Mouse (Mus musculus) hematopoietic multipotent progenitor cell, adult 10-12 weeks (in vitro differentiated cells): ENCODE data around the gene Nr2e1. TPM values are rescaled to one million over a fixed set of nuclear protein-coding genes. Genes with fewer than 3 reads are reported as not detected.

Source experiments
- polyA plus RNA-seq: library from polyadenylated mRNA; stranded (reverse); fragments of >175 nt; gene quantifications from 2 replicates; pipeline ENCODE4 v1.2.3, GENCODE M21; 2012; ENCODE audit warnings: low replicate concordance

The Nr2e1 gene
- not detected in 2 replicates for polyA plus RNA-seq

DNA sequence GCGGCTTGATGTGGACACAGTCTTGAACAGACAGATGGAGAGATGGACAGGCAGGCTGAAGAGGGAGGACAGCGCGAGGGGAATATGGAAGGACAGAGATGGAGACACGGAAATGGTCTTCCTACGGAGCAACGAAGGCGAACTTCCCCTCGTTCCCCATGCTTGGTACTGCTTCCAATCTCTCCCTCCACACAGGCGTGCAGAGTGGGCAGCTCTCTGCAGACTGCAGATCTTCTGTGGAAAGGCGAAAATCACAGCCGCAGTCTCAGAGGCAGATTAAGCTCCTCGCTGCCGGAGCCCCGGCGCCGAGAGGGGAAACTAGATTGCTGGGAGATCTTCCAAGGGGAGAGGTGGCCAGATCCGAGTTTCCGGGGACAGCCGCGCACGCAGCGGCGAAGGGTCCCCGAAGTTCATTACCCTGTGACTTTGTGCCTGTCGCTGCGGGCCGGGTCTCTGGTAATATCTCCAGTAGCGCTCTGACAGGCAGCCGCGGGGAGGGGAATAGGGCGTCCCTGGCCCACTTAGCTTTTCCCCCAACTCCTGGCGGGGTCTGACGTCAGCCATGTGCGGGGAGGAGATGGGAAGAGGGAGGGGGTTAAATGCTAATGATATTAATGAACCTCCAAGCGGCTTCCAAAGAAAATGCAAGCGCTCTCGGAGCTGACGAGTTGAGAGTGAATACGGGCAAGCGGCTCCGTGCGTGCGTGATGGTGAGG, at the start of gene Nr2e1, which contains the start of gene Ostm1:
Nr2e1 (minus strand) TSS at position 476 of the 716 bp plus-strand sequence.
Ostm1 (plus strand) TSS at position 666 of the 716 bp plus-strand sequence.

Other genes with a start within 250 kb of the Nr2e1 start
- gene Afg1l, start 105.1 kb downstream of the Nr2e1 start, polyA plus RNA-seq: 5.4 and 7.2 TPM in 2 replicates
- gene Snx3, start 81.6 kb downstream of the Nr2e1 start, polyA plus RNA-seq: 92.6 and 173 TPM in 2 replicates
- 10.0 and 14.0 TPM in 2 replicates for gene Ostm1, start 190 bp upstream of the Nr2e1 start, polyA plus RNA-seq
- 9.9 and 10.1 TPM in 2 replicates for gene Sec63, start 177.9 kb upstream of the Nr2e1 start, polyA plus RNA-seq